Mouse (Mus musculus) frontal cortex, adult (tissue): ENCODE results near the gene Spin2c.

Source experiments
- ATAC-seq: cut with Nextera tagmentation; 2 replicates; pipeline ENCODE4 v1.9.2; 2017; ENCODE audit warnings: mild to moderate bottlenecking, moderate library complexity, mixed read lengths; ENCODE audit not compliant: low TSS enrichment

Gene Spin2c

DNA sequence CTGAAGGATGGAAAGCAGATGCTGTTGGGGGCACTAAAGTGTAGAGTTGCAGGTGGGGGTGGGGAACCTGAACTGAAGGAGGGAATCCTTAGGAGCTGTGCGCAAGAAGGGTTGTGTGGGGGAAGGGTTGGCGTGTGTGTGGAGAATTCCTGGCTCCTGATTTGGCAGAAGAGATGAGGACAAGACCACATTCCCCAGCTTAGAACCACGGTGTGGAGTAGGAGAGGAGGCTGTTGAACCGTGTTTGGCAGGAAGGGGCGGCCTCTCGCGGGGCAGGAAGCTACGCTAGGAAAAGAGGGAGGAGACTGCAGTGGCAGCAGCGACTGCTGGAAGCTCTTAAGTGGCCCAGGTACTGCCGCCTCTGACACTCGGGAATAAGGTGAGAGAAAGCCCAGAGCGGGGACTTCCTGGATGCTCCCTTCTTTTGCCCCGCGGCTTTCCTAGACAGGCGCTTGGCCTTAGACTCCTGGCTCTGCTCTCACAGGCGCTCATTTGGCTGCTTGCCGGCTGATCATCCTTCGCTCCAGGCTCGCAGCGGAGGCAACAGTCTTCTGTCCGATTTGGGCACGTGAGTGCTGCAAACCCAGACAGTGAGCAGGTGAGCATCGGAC is at the start of gene Spin2c:
Gene Spin2c, plus strand, starts transcription at position 275 of the 611 bp plus-strand sequence.
- ATAC-seq, result peak; percentile 99

DNA sequence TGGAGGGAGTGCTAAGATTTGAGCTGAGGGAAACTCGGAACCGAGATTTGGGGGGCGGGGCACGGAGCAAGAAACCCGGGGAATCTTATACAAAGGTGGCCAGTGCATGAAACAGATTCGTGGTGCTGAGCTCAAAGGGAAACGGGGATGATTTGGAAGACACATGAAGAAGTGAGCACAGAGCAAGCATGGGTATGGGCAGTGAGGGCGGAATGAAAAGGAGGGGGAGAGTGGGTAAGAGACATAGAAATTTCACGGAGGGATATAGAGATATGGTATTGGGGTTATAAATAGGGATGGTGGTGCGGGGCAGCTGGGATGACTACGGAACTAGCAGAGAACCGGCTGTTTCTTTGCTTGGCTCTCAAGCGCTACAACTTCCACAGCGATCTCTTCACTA is 581 bp downstream of the Spin2c start:
- ATAC-seq, result peak; percentile 81
